Mouse (Mus musculus): ENCODE measurements around the gene Ddit4. TPM values are rescaled to one million over a fixed set of nuclear protein-coding genes. Genes with fewer than 3 reads are reported as not detected.
"Not testable (repeated sequence)": the region's sequence is repeated elsewhere in the genome, so short reads cannot be mapped to it uniquely, and the experiment has no call there.

The Ddit4 gene
- 31.8 and 31.9 TPM in 2 replicates for polyA plus RNA-seq (2016; fragmentation: Nextera tagmentation; extraction: Ambion mirVana)

DNA sequence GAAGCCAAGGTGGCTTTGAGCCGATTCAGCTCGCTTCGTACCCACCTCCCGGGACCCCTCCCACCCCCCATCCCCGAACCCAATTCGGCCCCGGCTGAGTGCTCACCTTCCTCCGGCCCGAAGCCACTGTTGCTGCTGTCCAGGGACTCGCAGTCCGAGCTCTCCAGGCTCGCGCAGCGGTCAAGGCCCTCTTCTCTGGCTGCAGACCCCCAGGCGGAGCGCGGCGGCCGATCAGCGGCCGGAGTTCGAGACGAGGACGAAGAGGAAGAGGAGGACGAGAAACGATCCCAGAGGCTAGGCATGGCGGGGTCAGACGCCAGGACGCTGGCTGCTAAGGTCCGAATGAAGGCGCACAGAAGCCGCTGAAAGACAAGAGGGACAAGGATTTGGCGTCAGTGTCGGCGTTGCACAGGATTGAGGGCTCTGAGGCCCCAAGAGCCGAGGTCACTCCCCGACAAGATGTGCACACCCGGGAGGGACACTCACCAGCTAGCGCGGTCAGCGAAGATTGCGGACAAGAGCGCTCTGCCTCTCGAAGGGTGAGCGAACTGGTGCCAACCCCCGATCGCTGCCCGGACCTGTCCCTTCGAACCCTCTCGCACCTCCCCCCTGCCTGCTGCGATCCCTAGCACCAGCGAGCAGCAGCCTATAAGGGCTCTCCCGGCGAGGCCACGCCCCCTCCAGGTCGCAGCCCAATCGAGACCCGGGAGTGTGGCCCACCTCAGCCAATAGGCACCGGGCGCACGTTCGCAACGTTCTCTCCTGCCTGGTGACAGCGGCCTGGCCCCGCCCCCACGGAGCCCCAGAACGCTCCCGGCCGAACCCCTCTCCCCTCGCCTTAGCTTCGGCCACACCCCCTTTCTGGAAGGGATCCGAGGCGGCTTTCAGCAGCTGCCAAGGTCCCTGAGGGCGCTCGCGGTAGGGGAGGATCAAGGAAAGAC lies at the start of gene Ddit4:
Gene Ddit4, minus strand, starts transcription at position 624 of the 941 bp plus-strand sequence.
- no peaks in the 10 kb centered on the region for H3K9me3 ChIP-seq (replicated peaks)
- DNase-seq (ENCODE audit: low spot score), result peak; percentile 100
- H3K27me3 ChIP-seq (ENCODE audit: low read depth, poor library complexity, severe bottlenecking), result no peaks in the 10 kb centered on the region
- H3K27ac ChIP-seq (replicated peaks), result peak within 1 kb of the TSS; percentile 95
- H3K4me1 ChIP-seq, result peaks cover 56% of the 10 kb centered on the region
- under 1% methylated on average over 76 of the region's 76 CpGs for WGBS
- peaks cover 8% of the 10 kb centered on the region for H3K36me3 ChIP-seq
- peak within 1 kb of the TSS; percentile 76 for H3K4me3 ChIP-seq

DNA sequence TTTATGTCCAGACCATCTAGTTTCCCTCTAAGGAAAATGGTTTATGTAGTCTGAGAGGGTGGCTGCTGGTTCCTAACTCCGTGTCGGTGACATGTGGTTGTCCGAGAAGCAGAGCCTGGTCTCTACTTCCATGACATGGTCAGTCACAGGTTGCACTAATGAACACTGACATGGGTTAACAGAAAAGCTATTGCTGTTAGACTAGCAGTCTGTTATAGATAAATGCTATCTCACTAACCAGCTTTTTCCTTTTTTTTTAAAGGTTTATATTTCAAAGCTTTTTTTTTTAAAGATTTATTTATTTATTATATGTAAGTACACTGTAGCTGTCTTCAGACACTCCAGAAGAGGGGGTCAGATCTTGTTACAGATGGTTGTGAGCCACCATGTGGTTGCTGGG lies 47.4 kb upstream of the Ddit4 start:
- Histone ChIP-seq H3K36me3 (peaks cover 50% of the 10 kb centered on the region), H3K9me3 (replicated peaks) (no peaks in the 10 kb centered on the region), H3K27ac (replicated peaks) (no peak overlapping the region), H3K4me1 (peaks cover 21% of the 10 kb centered on the region), H3K4me3 (no peak overlapping the region), H3K27me3 (ENCODE audit: low read depth, poor library complexity, severe bottlenecking) (no peaks in the 10 kb centered on the region)
- 91% methylated on average over 3 of the region's 3 CpGs for WGBS
- no peak for DNase-seq (ENCODE audit: low spot score)

DNA sequence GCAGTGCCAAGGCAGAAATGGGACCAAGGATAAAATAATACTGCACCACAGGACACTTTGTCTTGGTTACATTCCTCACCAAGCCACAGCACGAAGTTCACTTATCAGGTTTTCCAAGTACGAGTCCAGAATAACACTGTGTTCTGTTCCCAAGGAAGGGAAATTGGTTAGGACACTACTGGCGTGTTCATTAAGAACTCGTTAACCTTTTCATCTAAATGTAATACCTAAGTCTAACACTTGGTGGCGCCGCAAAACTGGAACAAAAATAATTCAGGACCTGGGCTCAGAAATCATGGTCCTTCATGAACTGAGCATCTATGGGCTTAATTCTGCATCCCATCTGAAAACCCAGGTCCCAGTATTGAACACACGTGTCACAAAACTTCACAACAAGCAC lies 46.0 kb upstream of the Ddit4 start:
- DNase-seq (ENCODE audit: low spot score), result peak; percentile 35
- 25% methylated on average over 7 of the region's 7 CpGs for WGBS
- Histone ChIP-seq H3K9me3 (replicated peaks) (no peaks in the 10 kb centered on the region), H3K27ac (replicated peaks) (no peak overlapping the region), H3K27me3 (ENCODE audit: low read depth, poor library complexity, severe bottlenecking) (no peaks in the 10 kb centered on the region), H3K4me1 (peaks cover 12% of the 10 kb centered on the region), H3K36me3 (peaks cover 63% of the 10 kb centered on the region), H3K4me3 (no peak overlapping the region)

DNA sequence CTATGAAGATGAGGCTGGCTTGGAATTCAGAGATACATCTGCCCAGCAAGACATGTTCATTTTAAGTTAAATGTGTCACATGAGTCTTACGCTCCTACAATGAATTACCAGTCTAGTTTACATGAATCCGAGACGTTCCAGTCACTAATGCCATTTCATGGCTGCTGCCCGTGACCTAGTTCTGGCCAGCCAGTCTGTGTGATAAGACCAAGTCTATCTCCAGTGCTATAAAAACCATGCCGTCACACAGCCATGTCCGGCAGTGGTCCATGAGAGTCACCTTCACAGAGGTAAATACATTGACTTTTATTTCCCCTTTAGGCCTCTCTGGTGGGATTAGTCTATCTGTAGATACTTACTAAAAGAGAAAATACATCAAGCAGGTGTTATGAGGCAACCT lies 44.3 kb upstream of the Ddit4 start:
- Histone ChIP-seq H3K9me3 (replicated peaks) (no peaks in the 10 kb centered on the region), H3K36me3 (peaks cover 72% of the 10 kb centered on the region), H3K27me3 (ENCODE audit: low read depth, poor library complexity, severe bottlenecking) (no peaks in the 10 kb centered on the region), H3K27ac (replicated peaks) (no peak overlapping the region), H3K4me3 (no peak overlapping the region), H3K4me1 (no peaks in the 10 kb centered on the region)
- 97% methylated on average over 6 of the region's 6 CpGs for WGBS
- DNase-seq (ENCODE audit: low spot score), result no peak

DNA sequence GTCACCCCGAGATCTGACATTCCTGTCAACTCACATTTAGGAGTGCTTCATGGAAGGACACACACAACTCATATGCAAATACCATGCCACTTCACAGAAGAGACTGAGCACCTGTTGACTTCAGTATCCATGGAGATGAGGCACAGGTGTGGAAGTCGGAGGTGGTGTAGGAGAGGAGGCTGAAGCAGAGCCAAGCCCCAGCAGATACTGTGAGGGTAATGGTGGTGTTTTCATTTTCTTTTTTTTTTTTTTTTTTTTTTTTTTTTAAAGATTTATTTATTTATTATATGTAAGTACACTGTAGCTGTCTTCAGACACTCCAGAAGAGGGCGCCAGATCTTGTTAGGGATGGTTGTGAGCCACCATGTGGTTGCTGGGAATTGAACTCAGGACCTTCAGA lies 42.2 kb upstream of the Ddit4 start:
- H3K27me3 ChIP-seq (ENCODE audit: low read depth, poor library complexity, severe bottlenecking); H3K27ac ChIP-seq (replicated peaks); H3K4me1 ChIP-seq; DNase-seq (ENCODE audit: low spot score); H3K9me3 ChIP-seq (replicated peaks); H3K4me3 ChIP-seq: not testable (repeated sequence)
- peaks cover 81% of the 10 kb centered on the region for H3K36me3 ChIP-seq
- 89% methylated on average over 2 of the region's 3 CpGs for WGBS

DNA sequence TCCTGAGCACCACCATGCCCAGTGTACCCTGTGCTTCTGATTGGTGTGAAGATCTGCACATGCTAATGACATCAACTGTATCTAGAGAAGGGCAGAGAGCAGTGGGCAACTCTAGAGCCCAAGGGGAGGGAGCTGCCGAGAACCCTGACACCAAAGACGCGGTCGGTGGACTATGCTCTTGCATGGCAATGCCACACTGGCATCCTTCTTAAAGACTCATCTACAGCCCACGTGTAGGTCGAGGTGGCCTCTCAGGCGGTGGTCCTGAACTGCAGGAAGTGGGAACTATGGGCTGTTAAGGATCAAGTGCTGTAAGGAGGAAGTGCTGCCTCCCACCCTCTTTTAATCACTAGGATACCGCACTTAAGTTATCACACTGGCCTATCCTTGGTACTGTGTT lies 40.4 kb upstream of the Ddit4 start:
- Histone ChIP-seq H3K4me3 (no peak overlapping the region), H3K36me3 (peaks cover 98% of the 10 kb centered on the region), H3K4me1 (no peaks in the 10 kb centered on the region), H3K9me3 (replicated peaks) (no peaks in the 10 kb centered on the region), H3K27me3 (ENCODE audit: low read depth, poor library complexity, severe bottlenecking) (no peaks in the 10 kb centered on the region), H3K27ac (replicated peaks) (no peak overlapping the region)
- WGBS, result 94% methylated on average over 8 of the region's 8 CpGs
- no peak for DNase-seq (ENCODE audit: low spot score)

DNA sequence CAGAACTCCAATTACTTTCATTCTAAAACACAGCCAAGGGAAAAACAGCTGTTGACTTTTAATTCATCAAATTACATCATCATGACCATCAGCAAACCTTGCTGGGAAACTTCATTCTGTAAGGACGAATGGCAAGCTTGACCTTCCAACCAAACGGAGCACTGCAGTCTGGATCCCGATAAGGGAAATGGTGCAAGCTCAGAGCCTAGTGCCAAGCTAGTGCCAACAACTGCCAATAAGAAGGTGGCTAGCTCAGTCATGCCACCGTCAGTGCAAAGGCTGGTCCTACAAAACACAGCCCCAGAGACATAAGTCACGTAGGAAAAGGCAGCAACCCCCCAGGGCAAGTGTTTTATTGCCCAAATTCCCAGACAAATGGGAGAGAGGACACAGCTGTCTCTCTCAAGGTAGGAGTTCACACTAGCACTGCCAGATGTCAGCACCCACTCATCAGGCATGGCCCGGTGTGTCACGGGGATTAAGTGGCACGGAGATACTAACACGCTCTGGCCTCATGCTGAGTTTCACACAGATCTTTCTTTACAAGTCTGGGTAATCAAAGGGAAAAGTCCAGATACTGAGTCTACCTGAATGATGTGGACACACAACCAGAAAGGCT lies 39.7 kb upstream of the Ddit4 start:
- no peaks in the 10 kb centered on the region for H3K4me1 ChIP-seq
- H3K4me3 ChIP-seq, result no peak overlapping the region
- no peak overlapping the region for H3K27ac ChIP-seq (replicated peaks)
- no peaks in the 10 kb centered on the region for H3K9me3 ChIP-seq (replicated peaks)
- WGBS, result 93% methylated on average over 9 of the region's 9 CpGs
- no peaks in the 10 kb centered on the region for H3K27me3 ChIP-seq (ENCODE audit: low read depth, poor library complexity, severe bottlenecking)
- H3K36me3 ChIP-seq, result peaks cover 98% of the 10 kb centered on the region
- DNase-seq (ENCODE audit: low spot score), result no peak

DNA sequence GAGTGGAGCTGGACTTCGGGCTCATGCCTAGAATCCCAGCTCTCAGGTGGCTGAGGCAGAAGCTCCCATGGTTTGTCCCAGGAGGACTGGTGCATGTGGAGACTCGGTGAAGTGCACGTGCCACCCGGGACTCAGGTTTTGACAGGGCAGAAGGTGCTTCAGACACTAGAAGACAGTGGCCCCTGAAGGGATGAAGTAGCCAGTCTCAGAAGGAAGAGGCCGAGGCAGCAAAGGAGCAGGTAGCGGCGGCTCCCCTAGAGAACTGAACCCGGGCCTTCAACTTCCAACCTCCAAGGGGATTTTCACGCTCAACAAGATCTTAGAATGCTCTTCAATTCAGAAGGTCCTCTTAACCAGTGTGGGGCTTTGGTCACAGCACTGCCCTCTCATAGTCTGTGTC lies 38.8 kb upstream of the Ddit4 start:
- Histone ChIP-seq H3K4me1 (no peaks in the 10 kb centered on the region), H3K9me3 (replicated peaks) (no peaks in the 10 kb centered on the region), H3K4me3 (no peak overlapping the region), H3K27me3 (ENCODE audit: low read depth, poor library complexity, severe bottlenecking) (no peaks in the 10 kb centered on the region), H3K27ac (replicated peaks) (no peak overlapping the region), H3K36me3 (peaks cover 97% of the 10 kb centered on the region)
- WGBS, result 94% methylated on average over 9 of the region's 9 CpGs
- DNase-seq (ENCODE audit: low spot score), result no peak

DNA sequence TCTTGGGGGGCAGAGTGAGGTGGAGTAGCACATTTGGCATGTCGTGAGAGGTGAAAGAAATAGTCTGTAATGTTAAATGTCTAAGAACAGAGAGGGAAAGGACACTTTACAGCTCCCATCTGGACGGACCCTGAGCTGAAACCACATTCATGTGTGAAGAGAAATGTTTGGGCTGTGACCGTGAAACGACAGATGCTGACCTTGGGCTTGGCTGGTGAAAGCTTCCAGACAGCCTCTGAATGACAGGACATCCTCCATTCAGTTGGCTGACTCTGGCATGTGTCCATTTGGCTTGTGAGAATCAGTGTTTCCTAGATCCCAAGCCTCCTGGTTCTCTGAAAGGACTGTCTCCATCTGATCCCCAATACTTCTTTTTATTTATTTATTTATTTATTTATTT lies 36.4 kb upstream of the Ddit4 start:
- 96% methylated on average over 4 of the region's 4 CpGs for WGBS
- DNase-seq (ENCODE audit: low spot score), result no peak
- H3K9me3 ChIP-seq (replicated peaks), result no peaks in the 10 kb centered on the region
- no peaks in the 10 kb centered on the region for H3K27me3 ChIP-seq (ENCODE audit: low read depth, poor library complexity, severe bottlenecking)
- H3K27ac ChIP-seq (replicated peaks), result no peak overlapping the region
- no peak overlapping the region for H3K4me3 ChIP-seq
- peaks cover 89% of the 10 kb centered on the region for H3K36me3 ChIP-seq
- H3K4me1 ChIP-seq, result no peaks in the 10 kb centered on the region

DNA sequence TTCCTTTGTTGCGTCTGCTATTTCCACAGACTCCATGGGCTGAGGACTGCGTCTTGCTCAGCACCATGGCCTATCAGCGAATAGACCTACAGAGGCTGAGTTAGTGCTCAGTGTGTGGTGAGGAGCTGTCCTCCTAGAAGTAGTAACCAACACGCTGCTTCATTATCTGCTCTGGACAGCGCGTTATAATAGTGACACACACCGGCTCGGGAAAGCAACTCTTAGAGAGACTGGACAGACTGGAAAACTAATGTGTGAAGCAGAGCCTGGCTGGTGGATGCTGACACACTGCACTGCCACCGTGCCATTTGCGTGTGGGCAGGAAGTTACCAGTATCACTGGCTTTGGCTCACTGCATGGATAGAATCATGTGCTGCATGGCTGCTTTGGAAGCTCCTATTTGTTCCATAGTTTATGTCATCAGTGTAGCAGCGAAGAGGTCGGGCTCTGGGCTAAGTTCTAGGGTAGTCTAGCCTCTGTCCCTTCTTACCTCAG lies 30.8 kb upstream of the Ddit4 start:
- Histone ChIP-seq H3K27ac (replicated peaks) (no peak overlapping the region), H3K36me3 (peaks cover 40% of the 10 kb centered on the region), H3K4me3 (no peak overlapping the region), H3K27me3 (ENCODE audit: low read depth, poor library complexity, severe bottlenecking) (no peaks in the 10 kb centered on the region), H3K4me1 (peaks cover 20% of the 10 kb centered on the region), H3K9me3 (replicated peaks) (no peaks in the 10 kb centered on the region)
- DNase-seq (ENCODE audit: low spot score), result no peak
- 93% methylated on average over 12 of the region's 12 CpGs for WGBS

DNA sequence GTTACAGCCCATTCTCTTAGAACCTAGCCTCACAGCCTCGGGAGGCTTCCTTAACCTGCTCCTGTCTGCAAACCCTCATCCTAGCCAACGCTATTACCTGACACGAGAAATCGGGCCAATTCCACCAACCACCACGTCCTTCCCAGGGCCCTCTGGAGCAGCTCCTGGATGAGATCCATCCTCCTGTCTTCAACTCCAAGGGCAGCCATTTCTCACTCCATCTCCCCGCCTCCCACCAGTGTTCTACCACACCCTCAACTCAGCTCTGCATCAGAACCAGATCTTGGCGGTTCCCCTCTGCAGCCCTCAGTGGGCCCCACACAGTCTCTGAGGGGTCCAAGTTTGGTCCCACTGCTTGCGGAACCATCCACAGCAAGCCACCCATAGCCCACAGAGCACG lies 30.2 kb upstream of the Ddit4 start:
- no peak for DNase-seq (ENCODE audit: low spot score)
- Histone ChIP-seq H3K27me3 (ENCODE audit: low read depth, poor library complexity, severe bottlenecking) (no peaks in the 10 kb centered on the region), H3K9me3 (replicated peaks) (no peaks in the 10 kb centered on the region), H3K27ac (replicated peaks) (no peak overlapping the region), H3K36me3 (peaks cover 33% of the 10 kb centered on the region), H3K4me3 (no peak overlapping the region), H3K4me1 (peaks cover 23% of the 10 kb centered on the region)
- 89% methylated on average over 9 of the region's 9 CpGs for WGBS

DNA sequence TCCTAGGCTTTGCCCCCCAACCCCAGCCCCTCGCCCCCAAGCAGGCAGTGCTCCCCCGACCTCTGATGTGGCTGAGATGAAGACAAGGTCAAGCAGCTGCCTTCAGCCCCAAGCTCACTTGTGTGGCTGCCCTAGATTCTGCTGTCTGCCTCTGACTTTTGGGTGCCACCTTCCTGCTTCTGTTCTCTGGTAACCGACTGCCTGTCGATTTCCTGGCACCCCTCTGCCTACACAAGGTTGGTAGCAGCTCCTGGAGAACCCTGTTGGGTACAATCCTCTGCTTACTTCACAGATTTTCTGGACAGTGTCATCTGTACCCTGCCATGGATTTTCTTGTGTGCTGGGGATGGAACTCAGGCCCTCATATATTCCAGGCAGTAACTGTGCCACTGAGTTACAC lies 29.7 kb upstream of the Ddit4 start:
- DNase-seq (ENCODE audit: low spot score), result no peak
- H3K9me3 ChIP-seq (replicated peaks), result no peaks in the 10 kb centered on the region
- peaks cover 29% of the 10 kb centered on the region for H3K36me3 ChIP-seq
- peaks cover 28% of the 10 kb centered on the region for H3K4me1 ChIP-seq
- WGBS, result 87% methylated on average over 4 of the region's 4 CpGs
- no peak overlapping the region for H3K4me3 ChIP-seq
- peak overlapping the region; percentile 39; the same call in 1 of the 2 replicates for H3K27ac ChIP-seq (replicated peaks)
- H3K27me3 ChIP-seq (ENCODE audit: low read depth, poor library complexity, severe bottlenecking), result no peaks in the 10 kb centered on the region

DNA sequence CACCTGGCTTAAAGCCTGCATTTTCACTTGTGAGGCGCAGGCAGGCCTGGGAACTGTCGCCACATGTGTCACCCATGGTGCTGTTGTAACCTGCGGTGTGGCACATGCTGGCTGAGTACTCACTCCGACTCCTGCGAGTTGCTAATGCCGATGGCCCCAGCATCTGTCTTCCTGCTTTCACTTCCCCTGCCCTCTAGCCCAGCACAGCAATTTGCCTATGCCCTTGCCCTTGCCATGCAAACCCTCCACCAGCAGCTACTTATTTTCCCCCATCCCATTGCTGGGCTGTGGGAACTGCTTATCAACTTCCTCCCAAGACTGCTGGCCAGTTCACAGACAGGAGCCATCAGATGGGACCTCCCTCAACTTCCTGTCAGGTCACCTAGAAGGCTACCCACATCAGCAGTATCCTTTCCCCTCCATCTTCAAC lies 29.2 kb upstream of the Ddit4 start:
- WGBS, result 94% methylated on average over 6 of the region's 6 CpGs
- Histone ChIP-seq H3K36me3 (peaks cover 24% of the 10 kb centered on the region), H3K4me3 (no peak overlapping the region), H3K27ac (replicated peaks) (peak overlapping the region; percentile 39; the same call in 1 of the 2 replicates), H3K9me3 (replicated peaks) (no peaks in the 10 kb centered on the region), H3K4me1 (peaks cover 28% of the 10 kb centered on the region), H3K27me3 (ENCODE audit: low read depth, poor library complexity, severe bottlenecking) (no peaks in the 10 kb centered on the region)
- DNase-seq (ENCODE audit: low spot score), result no peak
